Comparison of ENCODE assay signal across 23 mouse cellular contexts in the genomic region with DNA sequence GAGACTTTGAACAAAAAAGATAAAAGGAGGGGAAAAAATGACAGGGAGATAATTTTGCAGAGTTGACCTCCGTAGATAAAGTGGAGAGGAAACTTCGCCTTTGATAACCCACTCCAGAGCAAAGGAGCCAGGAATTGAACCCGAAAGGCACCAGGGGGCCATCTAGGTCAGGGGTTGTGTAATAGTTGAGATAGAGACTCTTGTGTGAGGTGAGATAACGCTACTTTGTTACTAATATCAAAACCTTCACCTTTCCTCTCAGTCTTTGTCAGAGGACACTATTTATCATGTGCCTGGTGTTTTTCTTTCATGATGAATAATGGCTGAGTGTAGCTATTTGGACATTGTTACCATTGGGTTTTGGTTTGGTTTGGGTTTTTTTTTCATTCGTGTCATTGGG. TPM values are rescaled to one million over a fixed set of nuclear protein-coding genes. Genes with fewer than 3 reads are reported as not detected.
DNase-seq lines count a peak whose midpoint lies in the region; ATAC-seq and TF ChIP-seq lines count a peak whose summit lies in the region.
"Had no signal": no experiment of that assay in that cellular context is flagged by ENCODE, and none has a peak within 500 bp of the region (broad histone marks: within the 10 kb centered on the region; RNA-seq: fewer than 3 reads in every experiment).

No protein-coding gene starts in this region.

- DNase-seq in adrenal gland, postnatal 10 days, result peak; percentile 24
- no peak for DNase-seq in adrenal gland, adult 8-10 months
- DNase-seq in G1E (ENCODE audit: low spot score), result peak; percentile 11
- DNase-seq in induced T-regulatory cell, adult 2 months (ENCODE audit: low read depth), result peak; percentile 39
- no peak for DNase-seq in right cerebral cortex, postnatal 10 days (ENCODE audit: low spot score in 2 of 2)
- DNase-seq in frontal cortex, postnatal 14 days (ENCODE audit: low spot score in 2 of 2), result no peak
- DNase-seq: cerebellum, adult 11-12 months; cerebellum, adult 9-11 months; forebrain, postnatal 0 days; gastrocnemius, postnatal 10 days; heart, postnatal 14 days; kidney, adult 18-20 months; thymus, postnatal 4 days had no signal

- no peak for TF ChIP-seq CTCF in G1E (IDR thresholded peaks at IDR 0.05; ENCODE audit: low read depth, low read length)

- H3K4me1 ChIP-seq in G1E (ENCODE audit: insufficient read depth, low read depth, low read length), result peaks cover 17% of the 10 kb centered on the region
- peaks cover 24% of the 10 kb centered on the region for H3K4me1 ChIP-seq in liver, embryonic 15.5 days (replicated peaks)

- H3K36me3 ChIP-seq in G1E (replicated peaks), result no peaks in the 10 kb centered on the region
- 0 out of 2 replicates have a peak, but pooled peaks cover 2% of the 10 kb centered on the region for H3K36me3 ChIP-seq in liver, embryonic 15.5 days (replicated peaks)
- H3K36me3 ChIP-seq: kidney, embryonic 15.5 days; limb, embryonic 15.5 days; lung, embryonic 15.5 days; midbrain, embryonic 12.5 days; neural tube, embryonic 13.5 days had no signal

- H3K27ac ChIP-seq in liver, embryonic 15.5 days (replicated peaks), result no peak overlapping the region
- H3K27ac ChIP-seq: kidney, embryonic 15.5 days; layer of hippocampus, adult 2 months; limb, embryonic 10.5 days; limb, embryonic 15.5 days; lung, embryonic 15.5 days; midbrain, embryonic 12.5 days; neural tube, embryonic 13.5 days had no signal

- ATAC-seq in G1E (ENCODE audit: extremely low read depth, insufficient number of reproducible peaks, low FRiP score, poor library complexity, severe bottlenecking), result peak; percentile 75
- peak; percentile 60 for ATAC-seq in liver, embryonic 15.5 days (ENCODE audit: insufficient read depth)
- no peak for ATAC-seq in granulocyte monocyte progenitor cell, adult 5-6 weeks (replicated peaks; ENCODE audit: poor library complexity, severe bottlenecking)
- ATAC-seq: forebrain, postnatal 0 days had no signal

- no peak overlapping the region for H3K9ac ChIP-seq in liver, embryonic 15.5 days
- H3K9ac ChIP-seq: forebrain, postnatal 0 days; kidney, embryonic 15.5 days; limb, embryonic 15.5 days; lung, embryonic 15.5 days; midbrain, embryonic 12.5 days; neural tube, embryonic 13.5 days had no signal

- H3K27me3 ChIP-seq in G1E (ENCODE audit: insufficient read depth, low read length), result peaks cover 7% of the 10 kb centered on the region
- 0 out of 2 replicates have a peak, but pooled peaks cover 8% of the 10 kb centered on the region for H3K27me3 ChIP-seq in liver, embryonic 15.5 days
- H3K27me3 ChIP-seq: kidney, embryonic 15.5 days; limb, embryonic 15.5 days; lung, embryonic 15.5 days; neural tube, embryonic 13.5 days had no signal

- no peaks in the 10 kb centered on the region for H3K9me3 ChIP-seq in G1E (replicated peaks)
- H3K9me3 ChIP-seq in liver, embryonic 15.5 days (replicated peaks), result no peaks in the 10 kb centered on the region
- H3K9me3 ChIP-seq: kidney, embryonic 15.5 days; limb, embryonic 10.5 days; limb, embryonic 15.5 days; lung, embryonic 15.5 days; midbrain, embryonic 12.5 days; neural tube, embryonic 13.5 days had no signal

- no peak overlapping the region for H3K4me2 ChIP-seq in liver, embryonic 15.5 days
- H3K4me2 ChIP-seq: kidney, embryonic 15.5 days; limb, embryonic 15.5 days; lung, embryonic 15.5 days; midbrain, embryonic 12.5 days; neural tube, embryonic 13.5 days had no signal

- no peak overlapping the region for H3K4me3 ChIP-seq in G1E (ENCODE audit: low read depth, low read length)
- no peak overlapping the region for H3K4me3 ChIP-seq in liver, embryonic 15.5 days (replicated peaks)
- H3K4me3 ChIP-seq: erythroblast, embryonic 14.5 days; kidney, embryonic 15.5 days; layer of hippocampus, adult 2 months; limb, embryonic 10.5 days; limb, embryonic 15.5 days; lung, embryonic 15.5 days; midbrain, embryonic 12.5 days; neural tube, embryonic 13.5 days had no signal

- WGBS in liver, embryonic 15.5 days (ENCODE audit: insufficient replicate concordance), result 15% methylated on average over 5 of the region's 5 CpGs

RNA-seq across cellular contexts. Expression of a gene that starts 32.2 kb away (rescaled TPM):
- 10 to 100 TPM; 41.1 to 46.2 TPM for total RNA-seq in adrenal gland, postnatal 10 days (2021)
- 10 to 100 TPM; 51.0 to 82.1 (median 68.5) TPM for total RNA-seq in adrenal gland, adult 8-10 months (2022)
- total RNA-seq in G1E (2014; fragmentation: Nextera tagmentation) (153 and 177 TPM in 2 replicates), G1E (2017) (82.9 and 97.1 TPM in 2 replicates)
- polyA plus RNA-seq in G1E (2012), result 37.8 and 41.3 TPM in 2 replicates
- polyA plus RNA-seq in liver, embryonic 15.5 days (2015; fragmentation: Nextera tagmentation; extraction: Ambion mirVana), result 19.5 and 21.0 TPM in 2 replicates
- 43.0 and 62.0 TPM in 2 replicates for total RNA-seq in granulocyte monocyte progenitor cell, adult 5-6 weeks (2014; fragmentation: Nextera tagmentation)
- total RNA-seq in granulocyte monocyte progenitor cell, adult 5-6 weeks (2017), result 45.3 and 47.9 TPM in 2 replicates

RNA-seq across cellular contexts. Expression of a gene that starts 49.1 kb away (rescaled TPM):
- 10 to 100 TPM; 18.5 to 19.1 TPM for total RNA-seq in adrenal gland, postnatal 10 days (2021)
- total RNA-seq in adrenal gland, adult 8-10 months (2022), result 10 to 100 TPM; 19.9 to 44.3 (median 31.5) TPM
- total RNA-seq in G1E (2014; fragmentation: Nextera tagmentation), result not detected in 2 replicates
- total RNA-seq in G1E (2017), result 0.06 and 0.27 TPM in 2 replicates
- polyA plus RNA-seq in G1E (2012), result not detected in 2 replicates
- polyA plus RNA-seq in liver, embryonic 15.5 days (2015; fragmentation: Nextera tagmentation; extraction: Ambion mirVana), result 15.7 and 29.9 TPM in 2 replicates
- not detected in 2 replicates for total RNA-seq in granulocyte monocyte progenitor cell, adult 5-6 weeks (2014; fragmentation: Nextera tagmentation)
- total RNA-seq in granulocyte monocyte progenitor cell, adult 5-6 weeks (2017), result 0.46 TPM in 1 of 2 replicates, not detected in the other
- polyA plus RNA-seq: erythroblast, embryonic 14.5 days had no signal

Comparison
In these comparisons a context has a peak if more than half of its experiments do, and no peak if none do; other contexts are left out.
1. DNase-seq: peak in adrenal gland, postnatal 10 days (single experiment), G1E (single experiment) and induced T-regulatory cell, adult 2 months (single experiment); none in adrenal gland, adult 8-10 months (single experiment), right cerebral cortex, postnatal 10 days (0 of 2) and frontal cortex, postnatal 14 days (0 of 2).
2. RNA of a gene that starts 49.1 kb away (total RNA-seq): 19.9 to 44.3 TPM in adrenal gland, adult 8-10 months and 18.5 to 19.1 TPM in adrenal gland, postnatal 10 days; 0.46 TPM in granulocyte monocyte progenitor cell, adult 5-6 weeks and 0.06 to 0.27 TPM in G1E; every median in the first group is over 10 times any median in the second.